Mouse (Mus musculus) forebrain, embryonic 15.5 days (tissue): ENCODE measurements around the gene Unc13b. TPM values are rescaled to one million over a fixed set of nuclear protein-coding genes. Genes with fewer than 3 reads are reported as not detected.
A peak's percentile ranks its signal among the peaks of the same experiment; 100 is the strongest.

Experiments
- ATAC-seq: fragments of 200-750 bp; cut with Nextera tagmentation; replicated peaks from 2 replicates; pipeline ENCODE4 v1.8.0; 2017; ENCODE audit warnings: mild to moderate bottlenecking, moderate TSS enrichment, moderate library complexity
- H3K27ac ChIP-seq: fragments of 300-500 bp; sonication (generic); replicated peaks from 2 replicates; pipeline ENCODE4 v1.5.1; 2015; ENCODE audit warnings: mild to moderate bottlenecking, inconsistent platforms
- H3K27me3 ChIP-seq: fragments of 300-500 bp; sonication (generic); 2 replicates; pipeline ENCODE4 v1.6.1; 2015; ENCODE audit warnings: inconsistent platforms
- H3K36me3 ChIP-seq: fragments of 300-500 bp; sonication (generic); 2 replicates; pipeline ENCODE4 v1.6.1; 2015; ENCODE audit warnings: mild to moderate bottlenecking, inconsistent platforms
- H3K4me1 ChIP-seq: fragments of 300-500 bp; sonication (generic); 2 replicates; pipeline ENCODE4 v1.6.1; 2015; ENCODE audit warnings: inconsistent platforms
- H3K4me2 ChIP-seq: fragments of 300-500 bp; sonication (generic); replicated peaks from 2 replicates; pipeline ENCODE4 v1.6.1; 2015; ENCODE audit warnings: mild to moderate bottlenecking, inconsistent platforms
- H3K4me3 ChIP-seq: fragments of 300-500 bp; sonication (generic); 2 replicates; pipeline ENCODE4 v1.5.1; 2015; ENCODE audit warnings: mild to moderate bottlenecking, inconsistent platforms
- H3K9ac ChIP-seq: fragments of 300-500 bp; sonication (generic); replicated peaks from 2 replicates; pipeline ENCODE4 v1.6.1; 2015; ENCODE audit warnings: mild to moderate bottlenecking, inconsistent platforms
- H3K9me3 ChIP-seq: fragments of 300-500 bp; sonication (generic); 2 replicates; pipeline ENCODE4 v1.6.1; 2016; ENCODE audit warnings: inconsistent platforms
- WGBS: fragments of 180-500 bp; shearing (Covaris S2); methylation state at CpG from one replicate; pipeline ENCODE4 v1.1.7; 2015; ENCODE audit warnings: mixed read lengths; 5-methylcytosine and 5-hydroxymethylcytosine counted together
- polyA plus RNA-seq: library from polyadenylated mRNA; unstranded; fragments of >200 nt; fragmentation: Nextera tagmentation; extraction: Ambion mirVana; gene quantifications from 2 replicates; pipeline ENCODE4 v1.2.1, GENCODE M21; 2015

The Unc13b gene
- polyA plus RNA-seq, 1 experiment from 2014 or later, result 18.7 TPM

- H3K27ac ChIP-seq, result no peak overlapping the region
Measured at GRCm38 (mm10) chr4:43029121-43029520, 29.6 kb upstream of the Unc13b start.

DNA sequence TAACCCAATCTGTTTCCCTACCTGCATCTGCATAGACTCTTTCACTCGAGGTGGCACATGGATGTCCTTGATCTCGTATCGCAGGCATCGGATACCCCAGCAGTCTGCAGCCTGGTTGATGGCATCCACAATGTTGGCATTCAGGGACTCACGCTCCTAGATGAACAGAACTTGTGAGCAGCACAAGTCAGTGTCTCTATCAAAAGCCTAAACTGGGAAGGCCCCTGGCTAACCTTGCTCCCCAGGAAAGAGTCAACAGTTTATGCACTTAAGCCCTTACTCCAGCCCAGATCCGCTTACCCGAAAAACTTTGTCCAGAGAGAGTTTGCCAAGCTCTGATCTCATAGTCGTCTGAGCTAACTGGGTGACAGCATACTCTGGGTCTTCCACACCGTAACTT, 29.0 kb upstream of the Unc13b start:
- Histone ChIP-seq H3K36me3 (peaks cover 53% of the 10 kb centered on the region), H3K9me3 (no peaks in the 10 kb centered on the region), H3K4me2 (peak overlapping the region; percentile 71), H3K27me3 (no peaks in the 10 kb centered on the region), H3K27ac (no peak overlapping the region), H3K4me1 (peaks cover 25% of the 10 kb centered on the region), H3K4me3 (no peak overlapping the region), H3K9ac (no peak overlapping the region)
- WGBS, result 95% methylated on average over 9 of the region's 9 CpGs
- ATAC-seq, result no peak

More at GRCm38 (mm10) chr4:43029121-43029520, 29.6 kb upstream of the Unc13b start:
- Histone ChIP-seq H3K9me3 (no peaks in the 10 kb centered on the region), H3K4me1 (peaks cover 31% of the 10 kb centered on the region), H3K4me3 (no peak overlapping the region), H3K27me3 (no peaks in the 10 kb centered on the region), H3K4me2 (no peak overlapping the region), H3K9ac (no peak overlapping the region), H3K36me3 (peaks cover 47% of the 10 kb centered on the region)
- no peak for ATAC-seq
- WGBS, result 94% methylated on average over 7 of the region's 7 CpGs

GRCm38 (mm10) chr4:43030352-43030751, 28.4 kb upstream of the Unc13b start:
- peak overlapping the region; percentile 71 for H3K4me2 ChIP-seq
- H3K4me3 ChIP-seq, result peak overlapping the region; percentile 64
- ATAC-seq, result no peak
- peaks cover 21% of the 10 kb centered on the region for H3K4me1 ChIP-seq
- WGBS, result 77% methylated on average over 9 of the region's 9 CpGs
- peaks cover 59% of the 10 kb centered on the region for H3K36me3 ChIP-seq
- H3K27me3 ChIP-seq, result no peaks in the 10 kb centered on the region
- peak overlapping the region; percentile 82 for H3K9ac ChIP-seq
- H3K9me3 ChIP-seq, result no peaks in the 10 kb centered on the region
- H3K27ac ChIP-seq, result peak overlapping the region; percentile 90

GRCm38 (mm10) chr4:43030780-43031230, 27.9 kb upstream of the Unc13b start:
- H3K27me3 ChIP-seq, result no peaks in the 10 kb centered on the region
- WGBS, result 3% methylated on average over 28 of the region's 28 CpGs
- ATAC-seq, result peak; percentile 64

DNA sequence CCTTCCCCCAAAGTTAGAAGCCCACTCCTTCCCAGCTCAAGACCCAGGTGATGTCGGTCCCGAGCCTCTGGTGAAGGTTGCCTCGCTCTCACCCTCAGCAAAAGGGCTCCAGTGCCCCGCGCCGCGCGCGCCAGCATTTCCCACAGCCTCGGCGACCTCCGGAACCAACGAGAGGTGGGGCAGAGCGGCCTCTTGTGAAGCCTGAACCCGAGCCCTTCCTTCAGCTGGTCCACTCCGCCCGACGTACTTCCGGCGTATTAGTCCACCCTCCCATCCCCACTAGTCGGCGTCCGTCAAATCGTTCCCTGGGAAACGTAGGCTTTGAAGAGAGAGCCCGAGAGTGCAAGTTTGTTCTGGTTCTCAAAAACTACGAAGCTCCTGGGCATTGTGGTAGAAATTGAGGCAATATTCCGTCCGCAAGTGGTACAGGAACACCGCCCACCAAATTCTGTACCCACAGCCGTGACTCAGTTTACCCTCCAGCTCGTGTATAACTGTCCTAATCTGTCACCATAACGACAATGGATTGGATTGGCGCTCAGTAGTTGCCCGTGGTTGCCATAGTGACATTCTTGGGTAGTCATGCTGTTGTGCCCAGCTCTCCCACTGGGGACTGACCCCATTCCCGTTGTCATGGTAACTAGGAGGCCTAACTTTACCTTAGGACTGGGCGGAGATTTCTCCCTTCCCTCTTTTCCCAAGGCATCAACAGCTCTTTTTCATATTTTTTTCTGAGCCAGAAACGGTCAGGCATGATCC, 27.3 kb upstream of the Unc13b start, which contains the start of gene Stoml2:
Stoml2 (minus strand) TSS at position 474 of the 759 bp plus-strand sequence.
- Histone ChIP-seq H3K9me3 (no peaks in the 10 kb centered on the region), H3K27ac (peak within 1 kb of the TSS; percentile 90), H3K4me2 (peak within 1 kb of the TSS; percentile 71), H3K36me3 (peaks cover 69% of the 10 kb centered on the region), H3K27me3 (no peaks in the 10 kb centered on the region), H3K9ac (peak within 1 kb of the TSS; percentile 82), H3K4me1 (peaks cover 21% of the 10 kb centered on the region), H3K4me3 (peak within 1 kb of the TSS; percentile 64)
- ATAC-seq, result peak; percentile 97
- WGBS, result under 1% methylated on average over 38 of the region's 38 CpGs

More at GRCm38 (mm10) chr4:43030780-43031230, 27.9 kb upstream of the Unc13b start:
- Histone ChIP-seq H3K4me3 (peak overlapping the region; percentile 64), H3K9ac (peak overlapping the region; percentile 82), H3K4me1 (peaks cover 21% of the 10 kb centered on the region), H3K9me3 (no peaks in the 10 kb centered on the region), H3K27ac (peak overlapping the region; percentile 90), H3K36me3 (peaks cover 64% of the 10 kb centered on the region), H3K4me2 (peak overlapping the region; percentile 71)

DNA sequence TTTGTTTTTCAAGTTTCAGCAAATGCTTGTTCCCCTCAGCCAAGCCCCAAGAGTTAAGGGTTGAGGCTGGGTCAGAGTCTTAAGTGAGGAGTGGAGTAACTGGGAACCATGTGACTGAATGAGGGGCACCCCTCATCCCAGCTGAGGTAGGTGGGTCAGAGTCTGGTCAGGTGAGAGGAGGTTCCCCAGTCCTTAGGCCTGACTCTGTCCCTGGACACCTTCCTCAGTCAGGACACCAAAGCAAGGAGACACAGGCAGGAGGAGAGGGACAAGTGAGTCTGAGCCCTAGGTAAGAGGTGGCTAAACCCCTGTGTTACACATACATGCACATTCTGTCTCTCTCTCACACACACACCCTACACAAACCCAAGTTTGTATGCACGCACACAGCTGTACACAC, 26.3 kb upstream of the Unc13b start:
- no peak overlapping the region for H3K9ac ChIP-seq
- WGBS, result 92% methylated on average over 1 of the region's 1 CpGs
- H3K9me3 ChIP-seq, result no peaks in the 10 kb centered on the region
- H3K36me3 ChIP-seq, result peaks cover 64% of the 10 kb centered on the region
- H3K27me3 ChIP-seq, result no peaks in the 10 kb centered on the region
- no peak for ATAC-seq
- H3K27ac ChIP-seq, result peak overlapping the region; percentile 90
- H3K4me1 ChIP-seq, result peaks cover 26% of the 10 kb centered on the region
- no peak overlapping the region for H3K4me2 ChIP-seq
- no peak overlapping the region for H3K4me3 ChIP-seq

GRCm38 (mm10) chr4:43033481-43033880, 25.3 kb upstream of the Unc13b start:
- H3K27me3 ChIP-seq, result no peaks in the 10 kb centered on the region
- H3K9me3 ChIP-seq, result no peaks in the 10 kb centered on the region
- no peak overlapping the region for H3K4me3 ChIP-seq
- peaks cover 35% of the 10 kb centered on the region for H3K4me1 ChIP-seq
- H3K27ac ChIP-seq, result no peak overlapping the region
- H3K4me2 ChIP-seq, result no peak overlapping the region
- ATAC-seq, result no peak
- WGBS, result 84% methylated on average over 14 of the region's 14 CpGs
- H3K9ac ChIP-seq, result no peak overlapping the region
- H3K36me3 ChIP-seq, result peaks cover 54% of the 10 kb centered on the region

DNA sequence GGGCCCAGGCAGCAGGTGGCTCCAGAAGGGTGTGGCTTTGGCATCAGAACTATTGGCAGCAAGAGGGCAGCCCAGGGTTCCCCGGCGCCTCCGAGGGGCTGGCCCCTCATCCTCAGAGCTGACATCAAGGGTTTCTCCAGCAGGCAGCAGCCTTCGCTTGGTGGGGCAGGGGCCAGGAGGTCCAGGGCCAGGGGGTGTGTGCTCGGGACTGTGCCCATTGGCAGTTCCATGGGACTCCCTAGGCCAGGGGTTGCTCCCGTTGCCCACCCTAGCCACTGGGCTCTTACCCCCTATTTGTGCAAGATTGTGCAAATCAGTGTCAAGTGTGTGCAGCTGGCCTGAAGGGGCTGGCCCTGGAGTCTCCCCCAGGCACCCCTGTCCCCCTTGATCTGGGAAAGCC, 22.9 kb upstream of the Unc13b start:
- 88% methylated on average over 6 of the region's 6 CpGs for WGBS

DNA sequence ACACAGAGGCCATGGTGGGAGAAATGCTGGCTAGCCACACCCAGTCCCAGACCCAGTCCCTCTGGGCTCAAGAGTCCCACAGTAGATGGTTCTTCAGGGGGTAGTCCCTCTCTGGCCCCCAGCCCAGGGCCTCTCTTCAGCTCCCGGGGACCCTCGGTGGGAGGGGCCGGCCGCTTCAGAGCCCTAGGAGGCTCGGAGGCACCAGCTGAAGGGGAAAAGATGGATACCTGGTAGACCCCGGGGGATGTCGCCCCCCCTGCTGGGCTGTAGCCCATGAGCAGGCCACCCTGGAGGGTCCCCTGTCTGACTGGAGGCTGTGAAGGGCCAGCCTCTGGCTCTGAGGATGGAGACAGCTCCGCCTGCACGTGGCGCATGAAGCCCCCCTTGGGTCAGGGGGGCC, 22.4 kb upstream of the Unc13b start:
- Histone ChIP-seq H3K27me3 (no peaks in the 10 kb centered on the region), H3K4me3 (no peak overlapping the region), H3K36me3 (peaks cover 41% of the 10 kb centered on the region), H3K9ac (no peak overlapping the region), H3K27ac (no peak overlapping the region), H3K4me1 (peaks cover 40% of the 10 kb centered on the region), H3K4me2 (no peak overlapping the region), H3K9me3 (no peaks in the 10 kb centered on the region)
- ATAC-seq, result no peak
- whole genome bisulfite sequencing, result 87% methylated on average over 10 of the region's 10 CpGs

More for the DNA sequence above, 22.9 kb upstream of the Unc13b start:
- H3K27ac ChIP-seq, result no peak overlapping the region
- H3K4me3 ChIP-seq, result no peak overlapping the region
- H3K36me3 ChIP-seq, result peaks cover 41% of the 10 kb centered on the region
- ATAC-seq, result no peak
- H3K9ac ChIP-seq, result no peak overlapping the region
- no peaks in the 10 kb centered on the region for H3K9me3 ChIP-seq
- H3K27me3 ChIP-seq, result no peaks in the 10 kb centered on the region
- no peak overlapping the region for H3K4me2 ChIP-seq
- H3K4me1 ChIP-seq, result peaks cover 39% of the 10 kb centered on the region

- Histone ChIP-seq H3K27me3 (no peaks in the 10 kb centered on the region), H3K4me1 (peaks cover 33% of the 10 kb centered on the region), H3K9me3 (no peaks in the 10 kb centered on the region), H3K9ac (no peak overlapping the region), H3K36me3 (peaks cover 37% of the 10 kb centered on the region), H3K4me3 (no peak overlapping the region), H3K4me2 (no peak overlapping the region), H3K27ac (no peak overlapping the region)
- ATAC-seq, result no peak
- WGBS, result 76% methylated on average over 4 of the region's 4 CpGs
Measured at GRCm38 (mm10) chr4:43037860-43038566, 20.7 kb upstream of the Unc13b start.

DNA sequence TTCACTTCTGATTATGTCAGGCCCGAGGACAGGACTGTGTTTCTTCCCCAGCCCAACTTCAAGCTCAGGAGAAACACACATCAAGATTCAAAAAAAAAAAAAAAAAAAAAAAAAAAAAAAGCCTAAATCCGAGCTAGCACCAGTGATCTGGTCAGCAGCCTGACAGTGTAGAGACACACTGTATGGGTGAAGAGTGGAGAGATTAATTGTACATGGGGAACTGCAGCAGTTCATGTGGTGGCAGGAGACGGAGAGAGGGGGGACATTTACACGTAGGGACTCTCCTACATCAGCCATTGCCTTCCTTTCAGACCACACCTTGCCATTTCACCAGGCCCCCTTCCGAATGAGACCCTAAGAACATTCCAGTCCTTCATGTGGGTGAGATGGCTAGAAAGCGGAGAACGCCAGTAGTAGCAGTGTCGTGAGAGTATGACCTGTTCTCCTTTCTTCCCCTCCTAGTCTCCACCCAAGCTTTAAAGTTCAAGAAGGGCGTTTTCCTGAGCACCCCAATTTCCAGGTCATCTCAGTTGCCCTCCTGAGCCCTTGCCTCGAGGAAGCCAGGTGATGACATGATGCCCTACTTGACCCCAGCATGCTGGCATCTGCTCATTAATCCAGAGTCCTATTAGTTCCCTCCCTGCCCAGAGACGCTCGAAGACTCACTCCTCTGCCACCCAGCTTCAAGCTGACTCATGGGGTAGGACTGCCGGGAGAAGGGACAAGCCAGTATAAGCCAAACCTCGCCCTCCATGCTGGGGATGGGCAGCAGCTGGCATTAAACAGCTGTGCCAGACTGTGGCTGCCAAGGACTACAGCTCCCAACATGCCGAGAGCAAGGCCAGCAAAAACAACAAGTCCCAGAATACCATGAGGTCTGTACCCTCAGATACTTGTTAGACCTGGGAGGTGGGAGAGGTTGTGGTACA, 19.9 kb upstream of the Unc13b start:
- peak overlapping the region; percentile 81 for H3K4me3 ChIP-seq
- H3K27me3 ChIP-seq, result no peaks in the 10 kb centered on the region
- 57% methylated on average over 15 of the region's 15 CpGs for WGBS
- H3K4me2 ChIP-seq, result peak overlapping the region; percentile 71
- no peak for ATAC-seq
- H3K9me3 ChIP-seq, result no peaks in the 10 kb centered on the region
- peaks cover 41% of the 10 kb centered on the region for H3K4me1 ChIP-seq
- H3K27ac ChIP-seq, result 0 out of 2 replicates have a peak overlapping the region, but pooled peaks have one; percentile 78
- H3K36me3 ChIP-seq, result peaks cover 30% of the 10 kb centered on the region
- peak overlapping the region; percentile 62 for H3K9ac ChIP-seq
